Mouse (Mus musculus): ENCODE measurements around the gene Zfp326. TPM values are rescaled to one million over a fixed set of nuclear protein-coding genes. Genes with fewer than 3 reads are reported as not detected.

Zfp326 gene
- polyA plus RNA-seq, 1 experiment from 2014 or later: 52.6 TPM

DNA sequence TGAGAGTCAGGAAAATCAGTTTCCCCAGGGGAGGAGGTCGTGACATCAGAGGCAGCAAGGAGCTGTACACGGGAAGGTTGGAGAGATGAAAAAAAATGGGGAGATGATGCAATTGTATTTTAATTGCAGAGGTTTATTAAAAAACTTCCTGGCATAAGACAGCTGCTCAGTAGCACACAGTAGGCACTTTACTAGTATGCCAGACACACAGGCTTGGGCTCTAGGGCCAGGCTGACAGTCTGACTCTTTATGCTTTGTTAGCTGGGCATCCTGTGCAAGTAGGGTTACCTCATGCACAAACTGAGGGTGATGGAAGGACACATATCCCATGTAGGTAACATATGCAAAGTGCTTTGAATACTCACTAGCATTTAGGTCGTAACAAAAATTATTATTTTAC lies 5.2 kb upstream of the Zfp326 start:
- no peak overlapping the region for H3K4me3 ChIP-seq (ENCODE audit: low read depth, low read length)
- WGBS: 66% methylated on average over 3 of the region's 3 CpGs
- H3K36me3 ChIP-seq (ENCODE audit: control insufficient read depth, insufficient read depth, low read length): no peaks in the 10 kb centered on the region
- H3K9ac ChIP-seq (ENCODE audit: low read length): no peak overlapping the region
- no peaks in the 10 kb centered on the region; the same call in 1 of the 2 replicates for H3K4me1 ChIP-seq (replicated peaks; ENCODE audit: control insufficient read depth, insufficient read depth, low read length)
- H3K4me2 ChIP-seq (ENCODE audit: low read depth, low read length, severe bottlenecking): no peak overlapping the region
- H3K27me3 ChIP-seq (ENCODE audit: control insufficient read depth, insufficient read depth, low read length): no peaks in the 10 kb centered on the region
- ATAC-seq (replicated peaks; ENCODE audit: low FRiP score) (no peak), DNase-seq (ENCODE audit: low spot score) (no peak)
- no peak overlapping the region for H3K27ac ChIP-seq (ENCODE audit: low read depth, low read length)
- no peaks in the 10 kb centered on the region for H3K9me3 ChIP-seq (ENCODE audit: control insufficient read depth, low read length)

DNA sequence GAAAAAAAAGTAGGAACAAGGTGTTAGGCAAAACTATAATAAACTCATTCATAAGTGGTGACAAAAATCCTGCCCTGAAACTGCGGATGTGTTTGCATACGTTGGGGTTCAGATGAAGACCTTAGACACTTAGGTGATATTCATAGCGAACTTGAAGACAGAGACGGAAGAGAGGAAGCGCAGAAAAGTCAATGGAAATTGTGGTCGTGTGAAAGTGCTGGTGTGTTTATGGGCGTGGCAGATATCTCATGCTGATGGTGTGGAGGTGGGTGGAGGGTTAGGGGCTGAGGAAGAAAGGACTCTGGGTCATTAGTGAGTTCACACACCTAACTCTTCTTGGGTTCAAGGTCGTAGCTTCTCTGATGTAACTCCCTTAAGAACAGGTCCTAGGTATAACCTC lies 4.2 kb upstream of the Zfp326 start:
- Histone ChIP-seq H3K9ac (ENCODE audit: low read length) (no peak overlapping the region), H3K4me1 (replicated peaks; ENCODE audit: control insufficient read depth, insufficient read depth, low read length) (no peaks in the 10 kb centered on the region; the same call in 1 of the 2 replicates), H3K4me2 (ENCODE audit: low read depth, low read length, severe bottlenecking) (no peak overlapping the region), H3K27ac (ENCODE audit: low read depth, low read length) (no peak overlapping the region), H3K9me3 (ENCODE audit: control insufficient read depth, low read length) (no peaks in the 10 kb centered on the region), H3K27me3 (ENCODE audit: control insufficient read depth, insufficient read depth, low read length) (no peaks in the 10 kb centered on the region), H3K4me3 (ENCODE audit: low read depth, low read length) (no peak overlapping the region), H3K36me3 (ENCODE audit: control insufficient read depth, insufficient read depth, low read length) (no peaks in the 10 kb centered on the region)
- no peak for ATAC-seq (replicated peaks; ENCODE audit: low FRiP score)
- no peak for DNase-seq (ENCODE audit: low spot score)
- 86% methylated on average over 8 of the region's 8 CpGs for WGBS

DNA sequence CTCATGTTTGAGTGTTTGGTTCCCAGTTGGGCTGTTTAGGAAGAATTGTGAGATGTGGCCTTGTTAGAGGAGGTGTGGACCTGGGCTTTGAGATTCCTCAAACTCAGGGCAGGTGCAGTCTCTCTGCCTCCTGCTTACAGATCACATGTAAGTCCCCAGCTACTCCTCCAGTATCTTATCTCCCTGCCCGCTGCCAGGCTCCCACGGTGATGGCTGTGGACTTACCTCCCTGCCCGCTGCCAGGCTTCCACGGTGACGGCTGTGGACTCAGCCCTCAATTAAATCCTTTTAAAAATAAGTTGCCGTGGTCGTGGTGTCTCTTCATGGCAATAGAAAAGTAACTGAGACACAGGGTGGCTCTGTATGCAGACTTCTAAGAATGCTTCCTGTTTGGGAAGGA lies 3.4 kb upstream of the Zfp326 start:
- Histone ChIP-seq H3K27ac (ENCODE audit: low read depth, low read length) (no peak overlapping the region), H3K9me3 (ENCODE audit: control insufficient read depth, low read length) (no peaks in the 10 kb centered on the region), H3K4me3 (ENCODE audit: low read depth, low read length) (no peak overlapping the region), H3K4me2 (ENCODE audit: low read depth, low read length, severe bottlenecking) (no peak overlapping the region), H3K9ac (ENCODE audit: low read length) (no peak overlapping the region), H3K27me3 (ENCODE audit: control insufficient read depth, insufficient read depth, low read length) (no peaks in the 10 kb centered on the region), H3K36me3 (ENCODE audit: control insufficient read depth, insufficient read depth, low read length) (no peaks in the 10 kb centered on the region), H3K4me1 (replicated peaks; ENCODE audit: control insufficient read depth, insufficient read depth, low read length) (no peaks in the 10 kb centered on the region)
- ATAC-seq (replicated peaks; ENCODE audit: low FRiP score) (no peak), DNase-seq (ENCODE audit: low spot score) (no peak)
- 75% methylated on average over 7 of the region's 7 CpGs for WGBS

DNA sequence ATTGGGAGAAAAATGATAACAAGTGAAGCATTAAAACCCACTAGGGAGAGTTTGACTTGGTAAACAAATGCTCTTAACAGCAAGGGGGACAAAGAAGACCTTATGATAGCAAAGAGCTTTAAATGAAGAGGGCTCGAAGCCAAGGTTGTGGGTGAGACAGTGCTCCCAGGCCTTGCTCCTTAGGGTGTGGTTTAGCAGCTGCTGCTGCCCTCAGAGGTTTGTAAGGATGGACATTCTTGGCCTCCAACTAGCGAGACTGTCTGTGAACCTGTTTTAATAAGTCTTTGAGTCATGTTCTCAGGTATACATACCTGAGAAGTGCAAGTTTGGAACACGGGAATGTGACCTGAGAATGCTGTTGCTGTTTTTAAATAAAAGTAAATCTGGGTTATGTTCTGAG lies 2.6 kb upstream of the Zfp326 start:
- no peak for DNase-seq (ENCODE audit: low spot score)
- Histone ChIP-seq H3K4me2 (ENCODE audit: low read depth, low read length, severe bottlenecking) (no peak overlapping the region), H3K27ac (ENCODE audit: low read depth, low read length) (no peak overlapping the region), H3K36me3 (ENCODE audit: control insufficient read depth, insufficient read depth, low read length) (no peaks in the 10 kb centered on the region), H3K27me3 (ENCODE audit: control insufficient read depth, insufficient read depth, low read length) (no peaks in the 10 kb centered on the region), H3K4me3 (ENCODE audit: low read depth, low read length) (no peak overlapping the region), H3K9me3 (ENCODE audit: control insufficient read depth, low read length) (no peaks in the 10 kb centered on the region), H3K4me1 (replicated peaks; ENCODE audit: control insufficient read depth, insufficient read depth, low read length) (no peaks in the 10 kb centered on the region; the same call in 1 of the 2 replicates), H3K9ac (ENCODE audit: low read length) (no peak overlapping the region)
- 76% methylated on average over 3 of the region's 3 CpGs for WGBS
- no peak for ATAC-seq (replicated peaks; ENCODE audit: low FRiP score)

DNA sequence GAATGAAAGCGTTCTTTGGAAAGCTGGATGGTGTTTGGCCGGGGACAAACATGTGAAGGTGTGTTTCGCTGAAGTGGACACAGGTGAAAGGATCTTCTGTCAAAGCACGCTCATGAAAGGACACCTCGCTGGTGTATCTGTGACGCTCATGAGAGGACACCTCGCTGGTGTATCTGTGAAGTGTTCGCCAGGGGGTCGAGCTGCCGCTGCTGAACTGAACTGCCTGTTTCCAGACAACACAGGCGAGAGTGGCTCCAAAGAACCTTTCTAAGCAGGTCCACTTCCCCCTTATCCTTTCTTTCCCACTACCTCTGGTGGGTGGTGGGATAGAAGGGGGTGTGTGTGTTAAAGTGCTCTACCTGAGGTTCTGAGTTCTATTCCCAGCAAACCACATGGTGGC lies 1.9 kb upstream of the Zfp326 start:
- H3K27me3 ChIP-seq (ENCODE audit: control insufficient read depth, insufficient read depth, low read length): no peaks in the 10 kb centered on the region
- no peak for ATAC-seq (replicated peaks; ENCODE audit: low FRiP score)
- H3K9me3 ChIP-seq (ENCODE audit: control insufficient read depth, low read length): no peaks in the 10 kb centered on the region
- WGBS: 93% methylated on average over 11 of the region's 11 CpGs
- H3K4me3 ChIP-seq (ENCODE audit: low read depth, low read length): no peak overlapping the region
- DNase-seq (ENCODE audit: low spot score): no peak
- no peak overlapping the region for H3K4me2 ChIP-seq (ENCODE audit: low read depth, low read length, severe bottlenecking)
- no peak overlapping the region for H3K9ac ChIP-seq (ENCODE audit: low read length)
- H3K36me3 ChIP-seq (ENCODE audit: control insufficient read depth, insufficient read depth, low read length): no peaks in the 10 kb centered on the region
- no peak overlapping the region for H3K27ac ChIP-seq (ENCODE audit: low read depth, low read length)
- no peaks in the 10 kb centered on the region; the same call in 1 of the 2 replicates for H3K4me1 ChIP-seq (replicated peaks; ENCODE audit: control insufficient read depth, insufficient read depth, low read length)

DNA sequence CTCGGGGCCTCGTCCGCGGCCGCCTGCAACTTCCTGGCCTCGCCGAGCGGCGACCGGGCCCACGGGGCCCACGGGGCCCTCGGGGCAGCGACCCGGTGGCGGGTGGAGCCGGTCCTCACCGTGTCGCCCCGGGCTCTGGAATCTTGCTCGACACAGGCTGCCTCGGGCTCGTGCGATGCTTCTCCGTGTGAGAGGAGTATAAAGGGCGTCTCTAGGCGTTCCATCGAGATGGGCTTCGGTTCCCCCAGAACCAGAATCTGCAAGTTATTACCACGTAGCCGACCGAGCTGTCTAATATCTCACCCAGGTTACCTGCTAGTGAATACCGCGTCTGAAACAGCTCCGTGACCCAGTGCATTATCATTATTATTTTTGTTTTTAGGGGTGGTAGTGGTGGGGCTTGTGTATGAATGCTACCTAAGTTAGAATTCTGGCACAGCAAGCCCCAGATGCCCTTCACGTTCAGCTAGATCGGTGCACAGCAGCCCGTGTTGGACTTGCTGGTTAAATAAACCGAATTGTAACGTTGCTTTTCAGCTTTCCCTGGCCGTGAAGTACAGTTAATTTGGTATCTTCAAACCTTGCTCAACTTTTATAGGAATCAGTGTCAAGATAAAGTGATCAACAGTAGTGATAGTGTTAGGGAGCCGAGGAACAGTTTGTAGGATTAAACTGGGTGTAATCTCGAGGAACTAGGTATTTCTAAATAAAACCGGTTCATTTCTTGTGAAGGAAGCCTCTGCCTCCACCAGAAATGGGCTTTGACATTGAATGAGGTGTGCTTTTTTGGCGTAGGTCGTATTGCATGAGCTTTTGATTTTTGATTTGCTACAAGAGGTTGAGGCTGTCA lies 785 bp downstream of the Zfp326 start:
- no peaks in the 10 kb centered on the region; the same call in 1 of the 2 replicates for H3K4me1 ChIP-seq (replicated peaks; ENCODE audit: control insufficient read depth, insufficient read depth, low read length)
- no peaks in the 10 kb centered on the region for H3K27me3 ChIP-seq (ENCODE audit: control insufficient read depth, insufficient read depth, low read length)
- no peak for DNase-seq (ENCODE audit: low spot score)
- WGBS: 1% methylated on average over 46 of the region's 46 CpGs
- H3K36me3 ChIP-seq (ENCODE audit: control insufficient read depth, insufficient read depth, low read length): no peaks in the 10 kb centered on the region
- H3K9ac ChIP-seq (ENCODE audit: low read length): peak overlapping the region; percentile 100
- H3K4me3 ChIP-seq (ENCODE audit: low read depth, low read length): peak overlapping the region; percentile 99
- peak overlapping the region; percentile 83 for H3K27ac ChIP-seq (ENCODE audit: low read depth, low read length)
- ATAC-seq (replicated peaks; ENCODE audit: low FRiP score): no peak
- no peaks in the 10 kb centered on the region for H3K9me3 ChIP-seq (ENCODE audit: control insufficient read depth, low read length)
- H3K4me2 ChIP-seq (ENCODE audit: low read depth, low read length, severe bottlenecking): peak overlapping the region; percentile 70

DNA sequence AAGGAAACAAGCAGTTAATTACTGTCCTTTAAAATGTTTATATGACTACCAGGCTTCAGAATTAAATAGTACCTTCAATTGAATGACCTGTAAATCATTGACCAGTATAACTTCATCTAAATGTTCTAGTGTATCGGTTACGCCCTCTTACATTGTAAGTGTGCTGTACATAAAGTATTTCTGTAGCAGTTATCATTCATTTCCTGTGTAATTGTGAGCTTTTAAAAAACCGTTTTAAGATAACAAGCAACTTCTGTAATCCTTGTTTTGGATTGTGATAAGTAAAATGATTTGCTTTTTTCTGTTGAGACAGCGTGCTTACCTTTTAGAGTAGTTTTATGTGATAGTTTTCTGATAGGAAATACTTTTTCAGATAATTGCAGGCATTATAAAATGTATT lies 11.0 kb downstream of the Zfp326 start:
- ATAC-seq (replicated peaks; ENCODE audit: low FRiP score): no peak
- 97% methylated on average over 4 of the region's 4 CpGs for WGBS
- H3K4me2 ChIP-seq (ENCODE audit: low read depth, low read length, severe bottlenecking): no peak overlapping the region
- H3K4me1 ChIP-seq (replicated peaks; ENCODE audit: control insufficient read depth, insufficient read depth, low read length): no peaks in the 10 kb centered on the region
- no peak overlapping the region for H3K27ac ChIP-seq (ENCODE audit: low read depth, low read length)
- H3K4me3 ChIP-seq (ENCODE audit: low read depth, low read length): no peak overlapping the region
- H3K27me3 ChIP-seq (ENCODE audit: control insufficient read depth, insufficient read depth, low read length): no peaks in the 10 kb centered on the region
- no peaks in the 10 kb centered on the region; the same call in 1 of the 2 replicates for H3K36me3 ChIP-seq (ENCODE audit: control insufficient read depth, insufficient read depth, low read length)
- H3K9ac ChIP-seq (ENCODE audit: low read length): no peak overlapping the region
- DNase-seq (ENCODE audit: low spot score): no peak
- no peaks in the 10 kb centered on the region for H3K9me3 ChIP-seq (ENCODE audit: control insufficient read depth, low read length)

DNA sequence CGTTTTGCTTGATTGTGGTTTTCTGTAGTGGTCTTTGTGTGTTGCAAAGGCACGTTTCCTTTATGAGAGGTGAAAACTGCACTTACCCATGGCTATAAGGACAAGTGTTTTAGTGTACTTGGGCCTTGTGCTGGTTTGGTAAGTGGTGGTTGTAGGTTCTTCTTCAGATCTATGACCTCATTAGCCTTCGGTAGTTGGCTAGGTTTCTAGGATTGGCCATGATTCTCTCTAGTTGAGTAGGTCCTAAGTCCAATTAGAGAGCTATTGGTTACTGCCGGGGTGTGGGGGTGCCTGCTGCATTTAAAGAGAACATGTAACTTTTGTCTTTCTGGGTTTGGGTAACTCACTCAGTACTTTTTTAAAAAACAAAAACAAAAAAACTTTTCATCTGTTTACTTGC lies 21.8 kb downstream of the Zfp326 start:
- H3K4me3 ChIP-seq (ENCODE audit: low read depth, low read length): no peak overlapping the region
- WGBS: 95% methylated on average over 4 of the region's 4 CpGs
- H3K9me3 ChIP-seq (ENCODE audit: control insufficient read depth, low read length): no peaks in the 10 kb centered on the region; the same call in 1 of the 2 replicates
- DNase-seq (ENCODE audit: low spot score): no peak
- H3K4me2 ChIP-seq (ENCODE audit: low read depth, low read length, severe bottlenecking): no peak overlapping the region
- no peaks in the 10 kb centered on the region for H3K4me1 ChIP-seq (replicated peaks; ENCODE audit: control insufficient read depth, insufficient read depth, low read length)
- H3K9ac ChIP-seq (ENCODE audit: low read length): no peak overlapping the region
- H3K27ac ChIP-seq (ENCODE audit: low read depth, low read length): no peak overlapping the region
- H3K36me3 ChIP-seq (ENCODE audit: control insufficient read depth, insufficient read depth, low read length): peaks cover 9% of the 10 kb centered on the region; the same call in 1 of the 2 replicates
- no peak for ATAC-seq (replicated peaks; ENCODE audit: low FRiP score)
- H3K27me3 ChIP-seq (ENCODE audit: control insufficient read depth, insufficient read depth, low read length): no peaks in the 10 kb centered on the region

DNA sequence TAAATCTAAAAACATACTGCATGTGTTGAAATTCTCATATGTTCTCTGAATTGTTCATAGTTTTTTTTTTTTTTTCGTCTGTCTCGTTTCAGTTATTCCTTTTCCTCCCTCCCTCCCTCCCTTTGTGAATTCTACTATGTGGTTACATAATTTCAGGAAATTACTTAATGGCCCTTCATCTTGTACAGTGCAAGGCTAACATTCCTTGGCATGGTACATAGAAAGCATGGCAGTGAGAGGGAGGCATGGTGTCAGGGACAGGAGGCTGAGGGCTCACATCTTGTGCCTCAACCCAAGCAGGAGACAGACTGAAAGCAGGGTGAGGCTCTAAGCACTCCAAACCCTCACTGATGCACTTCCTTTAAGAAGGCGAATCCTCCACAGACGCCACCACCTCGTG lies 32.8 kb downstream of the Zfp326 start:
- no peak overlapping the region for H3K9ac ChIP-seq (ENCODE audit: low read length)
- no peak overlapping the region for H3K4me2 ChIP-seq (ENCODE audit: low read depth, low read length, severe bottlenecking)
- no peak overlapping the region for H3K4me3 ChIP-seq (ENCODE audit: low read depth, low read length)
- H3K27me3 ChIP-seq (ENCODE audit: control insufficient read depth, insufficient read depth, low read length): no peaks in the 10 kb centered on the region
- H3K27ac ChIP-seq (ENCODE audit: low read depth, low read length): no peak overlapping the region
- ATAC-seq (replicated peaks; ENCODE audit: low FRiP score) (no peak), DNase-seq (ENCODE audit: low spot score) (no peak)
- no peaks in the 10 kb centered on the region for H3K4me1 ChIP-seq (replicated peaks; ENCODE audit: control insufficient read depth, insufficient read depth, low read length)
- no peaks in the 10 kb centered on the region for H3K9me3 ChIP-seq (ENCODE audit: control insufficient read depth, low read length)
- 94% methylated on average over 5 of the region's 5 CpGs for WGBS
- H3K36me3 ChIP-seq (ENCODE audit: control insufficient read depth, insufficient read depth, low read length): peaks cover 6% of the 10 kb centered on the region; the same call in 1 of the 2 replicates
